Mouse (Mus musculus) WW6 (cell line): ENCODE measurements at regions not wholly inside any gene's neighbourhood (a gene's known extent, or its start where the extent isn't known, plus 50 kb on each side); places are given as distances from the start of the nearest gene placed in this dataset.

Source experiments
- DNase-seq: peaks from one replicate; pipeline ENCODE4 v3.0.0-alpha.2; 2013; ENCODE audit warnings: low read depth, low spot score

DNA sequence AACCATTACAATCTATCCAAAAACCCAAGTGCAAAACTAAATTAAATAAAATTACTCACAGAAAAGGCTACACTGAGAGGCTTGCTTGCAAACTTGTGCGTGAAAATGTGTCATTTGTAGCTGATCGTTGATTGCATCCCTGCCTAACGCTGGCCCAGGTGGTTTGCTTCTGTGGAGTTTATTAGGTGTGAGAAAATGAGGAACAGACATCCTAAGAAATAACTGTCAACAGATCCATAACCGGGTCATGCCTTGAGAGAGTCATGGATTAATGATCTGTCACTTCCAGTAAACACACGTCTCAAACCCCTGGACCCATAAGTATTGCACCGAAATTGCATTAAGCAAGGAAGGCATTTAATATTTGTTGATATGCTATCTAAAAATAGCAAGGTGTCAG, 73.4 kb upstream of the Tmem18 start:
- DNase-seq = no peak

DNA sequence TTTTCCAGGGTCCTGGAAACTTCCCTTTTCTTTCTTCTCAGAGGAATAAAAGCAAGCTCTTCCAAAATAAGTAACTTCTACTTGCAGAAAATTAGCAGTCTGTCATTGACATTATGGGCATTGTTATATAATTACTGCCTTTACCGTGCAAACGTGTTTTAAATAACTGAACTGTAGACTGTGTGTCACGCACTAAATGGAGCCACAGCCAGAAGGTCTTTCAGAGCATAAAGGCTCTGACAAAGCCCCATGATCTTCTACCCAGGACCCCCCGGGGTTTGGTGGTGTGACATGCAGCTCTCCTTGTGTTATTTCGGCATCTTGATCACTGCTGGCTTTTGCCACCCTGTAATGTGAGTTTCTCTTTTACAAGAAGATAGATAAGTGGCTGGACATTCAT, 100.9 kb upstream of the Tmem18 start:
- no peak for DNase-seq

DNA sequence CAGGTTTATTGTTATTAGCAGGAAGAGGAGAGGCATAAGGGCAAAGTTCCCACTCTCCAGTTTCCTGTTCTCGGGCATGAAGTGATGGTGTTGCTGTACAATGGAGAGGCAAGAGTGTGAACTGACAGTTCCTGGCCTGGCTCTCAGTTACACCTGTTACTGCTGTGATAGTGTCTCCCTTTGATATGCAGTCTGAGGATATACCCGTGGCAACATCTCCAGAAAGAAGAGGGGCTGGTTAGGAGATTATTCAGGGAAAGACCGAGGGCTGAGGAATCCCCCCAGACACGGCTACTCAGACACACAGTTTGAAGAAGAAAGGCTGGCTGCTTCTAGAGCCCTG, 100.3 kb upstream of the Sntg2 start:
- DNase-seq = no peak

DNA sequence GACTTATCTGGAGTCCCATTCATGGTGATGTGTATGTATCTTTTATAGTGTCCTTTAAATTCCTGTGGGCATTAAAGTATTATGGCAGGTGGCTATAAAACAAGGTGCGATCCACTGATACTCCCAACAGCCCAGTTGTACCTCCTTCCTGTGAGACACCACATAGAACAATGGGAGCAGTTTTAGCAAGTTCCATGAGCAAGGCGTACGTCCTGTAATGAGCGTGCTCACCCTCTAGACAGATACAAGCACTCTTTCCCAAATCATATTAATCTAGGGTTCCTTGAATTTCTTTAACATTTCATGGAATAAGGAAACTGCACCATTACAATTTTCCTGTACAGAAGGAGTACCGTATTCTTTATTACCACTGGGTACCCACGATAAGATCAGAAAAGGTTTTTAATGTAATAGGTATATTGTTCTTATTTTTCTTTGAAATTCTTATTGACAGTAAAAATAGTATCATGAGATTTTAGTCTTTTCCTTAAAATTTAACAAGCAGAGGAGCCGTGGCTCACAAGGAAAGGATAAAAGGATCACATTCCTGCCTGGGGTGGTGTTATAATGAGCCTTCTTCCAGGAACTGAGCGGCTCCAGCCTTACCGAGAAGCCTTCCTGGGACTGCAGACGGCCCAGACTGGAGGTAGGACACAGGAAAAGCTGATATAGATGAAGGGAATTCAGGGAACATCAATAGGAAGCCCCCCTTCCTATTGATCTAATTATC, 99.7 kb upstream of the Sntg2 start:
- no peak for DNase-seq

DNA sequence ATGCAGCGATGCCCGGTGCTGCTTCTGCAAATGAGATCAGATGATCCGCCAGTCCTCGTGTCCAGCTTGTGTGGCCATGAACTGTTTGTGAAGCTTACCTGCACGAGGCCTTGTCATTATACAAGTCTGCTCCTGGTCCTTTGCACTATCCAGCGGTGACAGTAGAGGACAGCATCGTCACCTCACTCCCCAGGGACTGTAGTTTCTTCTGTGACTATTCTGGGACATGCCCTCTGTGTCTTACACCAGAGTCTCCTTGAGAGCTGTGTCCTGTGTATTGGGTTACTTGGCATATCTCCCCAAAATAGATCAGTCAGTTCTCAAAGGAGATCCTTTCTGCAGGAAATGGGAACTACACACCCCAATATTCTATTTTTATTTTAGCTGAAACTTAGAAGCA, 94.0 kb upstream of the Sntg2 start:
- no peak for DNase-seq

DNA sequence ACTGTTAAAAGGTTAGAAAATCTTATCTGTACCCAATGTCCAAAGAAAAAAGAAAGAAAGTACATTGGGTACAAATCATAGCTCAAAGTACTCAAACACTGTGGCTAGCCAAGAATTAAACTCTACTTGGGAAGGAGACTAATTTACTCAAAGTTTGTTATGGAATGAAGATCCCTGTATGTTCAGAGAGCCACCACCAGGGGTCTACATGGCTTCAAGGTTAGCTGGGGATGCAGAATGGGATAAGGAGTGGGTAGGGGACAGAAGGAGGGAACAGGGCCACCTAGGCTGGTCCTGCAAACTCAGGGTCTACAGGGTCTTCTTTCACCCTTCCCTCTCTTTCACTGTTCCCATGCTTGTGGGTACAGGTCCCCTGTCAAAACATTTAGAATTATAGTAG, 77.4 kb upstream of the Sntg2 start:
- DNase-seq = peak; percentile 5

DNA sequence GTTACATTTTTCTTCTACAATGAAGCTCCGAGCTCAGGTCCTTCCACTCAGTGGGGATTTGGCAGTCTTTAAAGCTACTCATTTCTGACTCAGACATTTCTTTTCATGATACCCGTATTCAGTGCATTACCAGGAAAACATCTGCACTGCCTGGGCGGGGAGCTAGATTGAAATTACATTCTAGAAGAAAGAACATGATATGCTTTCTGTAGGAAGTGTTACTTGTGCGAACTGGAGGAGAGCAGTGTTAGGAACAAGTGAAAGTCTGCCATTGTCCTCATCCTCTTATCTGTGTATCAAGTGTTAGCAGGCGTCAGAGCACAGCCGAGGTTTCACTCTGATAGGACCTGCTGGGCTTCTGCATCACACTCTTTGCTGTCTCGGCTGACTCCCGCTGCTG, 61.7 kb upstream of the Sntg2 start:
- DNase-seq = no peak

DNA sequence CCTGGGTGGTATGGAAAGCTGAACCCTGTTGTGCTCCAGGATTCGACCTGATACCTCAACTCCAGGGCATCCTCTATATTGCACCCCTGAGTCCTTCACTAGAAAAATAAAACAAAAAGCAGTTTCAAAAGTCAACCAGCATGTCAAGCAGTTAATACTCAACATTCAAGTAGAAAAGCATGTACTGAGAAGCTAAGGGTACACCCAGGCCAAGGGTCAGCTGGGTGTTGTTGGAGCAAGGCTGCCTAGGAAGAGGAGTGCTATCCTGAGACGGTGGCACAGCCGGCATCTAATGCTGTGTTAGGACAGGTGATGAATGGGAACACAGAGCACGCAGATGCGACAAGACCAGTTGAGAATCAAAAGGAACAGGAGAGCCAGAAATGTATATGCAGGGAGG, 59.7 kb upstream of the Sntg2 start:
- DNase-seq = no peak

DNA sequence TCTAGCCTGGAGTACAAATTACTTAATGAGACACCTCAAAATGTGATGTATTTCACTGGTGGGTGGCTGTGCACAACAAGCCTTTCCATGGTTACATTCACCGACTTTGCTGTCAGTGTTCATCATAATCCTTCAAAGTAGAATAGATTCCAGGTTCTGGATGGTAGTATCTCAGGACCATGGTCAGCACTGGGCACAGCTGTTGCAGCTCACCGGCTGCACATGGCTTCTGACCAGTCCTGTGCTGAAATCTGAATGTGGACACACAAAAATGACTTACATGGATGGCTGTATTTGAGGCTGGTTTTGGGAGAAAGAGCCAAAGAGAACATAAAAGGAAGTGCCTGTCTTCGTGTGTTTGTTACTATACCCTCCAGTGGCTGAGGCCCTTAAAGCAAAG, 57.5 kb upstream of the Sntg2 start:
- no peak for DNase-seq

DNA sequence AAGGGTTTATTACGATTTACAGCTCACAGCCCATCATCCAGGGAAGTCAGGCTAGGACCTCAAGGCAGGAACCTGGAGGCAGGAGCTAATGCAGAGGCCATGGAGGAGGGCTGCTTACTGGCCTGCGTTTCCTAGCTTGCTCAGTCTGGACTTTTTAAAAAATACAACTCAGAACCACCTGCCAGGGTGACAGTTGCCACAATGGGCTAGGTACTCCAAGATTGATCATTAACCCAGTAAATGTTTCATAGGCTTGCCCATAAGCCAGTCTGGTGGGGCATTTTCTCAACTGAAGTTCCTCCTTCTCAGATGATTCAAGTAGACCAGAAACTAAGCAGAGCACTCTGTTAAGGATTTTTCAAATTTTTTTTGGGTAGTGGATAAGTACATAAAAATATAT, 52.1 kb upstream of the Sntg2 start:
- no peak for DNase-seq
